Mouse (Mus musculus): ENCODE measurements around the gene Ndufc2. TPM values are rescaled to one million over a fixed set of nuclear protein-coding genes. Genes with fewer than 3 reads are reported as not detected.

The Ndufc2 gene
- polyA plus RNA-seq, 1 experiment from 2014 or later = 336 TPM

DNA sequence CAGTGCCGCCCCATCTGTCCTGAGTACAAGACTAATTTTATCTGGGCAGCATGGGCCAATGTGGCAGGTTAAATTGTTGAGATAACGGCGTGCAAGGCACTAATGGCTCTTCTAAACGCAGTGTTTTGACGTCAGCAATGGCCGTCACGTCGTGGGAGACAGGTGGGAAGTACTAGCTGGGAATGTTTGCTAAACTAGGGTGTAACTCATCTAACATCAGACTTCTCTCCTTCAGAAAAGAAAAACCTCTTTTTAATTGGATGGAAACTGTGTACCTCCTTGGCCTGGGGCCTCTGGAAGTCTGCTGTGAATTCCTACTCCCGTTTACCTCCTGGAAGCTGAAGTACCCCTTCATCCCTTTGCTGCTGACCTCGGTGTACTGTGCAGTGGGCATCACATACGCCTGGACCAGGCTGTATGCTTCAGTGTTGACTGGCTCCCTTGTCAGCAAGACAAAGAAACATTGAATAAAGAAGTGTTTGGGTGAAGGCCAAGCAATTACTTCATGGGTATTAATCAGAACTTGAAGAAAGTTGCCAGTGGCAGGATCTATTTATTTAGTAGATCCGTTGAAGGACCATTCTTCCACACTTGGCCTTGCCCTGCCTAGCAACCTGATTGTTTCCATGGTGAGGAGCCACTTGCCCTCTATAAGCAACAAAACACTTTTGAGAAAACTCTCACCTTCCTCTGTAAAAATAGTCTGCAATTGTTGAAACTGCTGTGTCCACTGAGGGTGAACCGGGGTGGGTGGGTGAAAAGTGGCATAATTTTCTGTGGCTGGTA, 8.3 kb upstream of the Ndufc2 start:
- H3K27me3 ChIP-seq = no peaks in the 10 kb centered on the region
- H3K27ac ChIP-seq = peak overlapping the region; percentile 74
- no peaks in the 10 kb centered on the region for H3K9me3 ChIP-seq
- H3K4me1 ChIP-seq = no peaks in the 10 kb centered on the region
- H3K36me3 ChIP-seq = peaks cover 42% of the 10 kb centered on the region
- WGBS = 53% methylated on average over 13 of the region's 13 CpGs
- H3K4me3 ChIP-seq = no peak overlapping the region
- H3K4me2 ChIP-seq = no peak overlapping the region
- peak; percentile 80 for ATAC-seq (ENCODE audit: borderline replicate concordance, extremely low read depth, low FRiP score, low TSS enrichment)
- H3K9ac ChIP-seq = no peak overlapping the region

GRCm38 (mm10) chr7:97392079-97392445, 7.7 kb upstream of the Ndufc2 start:
- Histone ChIP-seq H3K27me3 (no peaks in the 10 kb centered on the region), H3K9ac (no peak overlapping the region), H3K4me2 (no peak overlapping the region), H3K4me3 (no peak overlapping the region), H3K27ac (peak overlapping the region; percentile 37; the same call in 1 of the 2 replicates), H3K4me1 (no peaks in the 10 kb centered on the region), H3K36me3 (peaks cover 36% of the 10 kb centered on the region), H3K9me3 (no peaks in the 10 kb centered on the region)
- 53% methylated on average over 6 of the region's 6 CpGs for WGBS
- 0 out of 2 replicates have a peak, but pooled peaks have one; percentile 8 for ATAC-seq (ENCODE audit: borderline replicate concordance, extremely low read depth, low FRiP score, low TSS enrichment)

- Histone ChIP-seq H3K27me3 (no peaks in the 10 kb centered on the region), H3K9ac (no peak overlapping the region), H3K4me2 (no peak overlapping the region), H3K4me3 (no peak overlapping the region), H3K36me3 (peaks cover 15% of the 10 kb centered on the region), H3K27ac (no peak overlapping the region), H3K9me3 (no peaks in the 10 kb centered on the region), H3K4me1 (no peaks in the 10 kb centered on the region)
- no peak for ATAC-seq (ENCODE audit: borderline replicate concordance, extremely low read depth, low FRiP score, low TSS enrichment)
- 85% methylated on average over 2 of the region's 2 CpGs for WGBS
Measured at GRCm38 (mm10) chr7:97394375-97394774, 5.4 kb upstream of the Ndufc2 start.

DNA sequence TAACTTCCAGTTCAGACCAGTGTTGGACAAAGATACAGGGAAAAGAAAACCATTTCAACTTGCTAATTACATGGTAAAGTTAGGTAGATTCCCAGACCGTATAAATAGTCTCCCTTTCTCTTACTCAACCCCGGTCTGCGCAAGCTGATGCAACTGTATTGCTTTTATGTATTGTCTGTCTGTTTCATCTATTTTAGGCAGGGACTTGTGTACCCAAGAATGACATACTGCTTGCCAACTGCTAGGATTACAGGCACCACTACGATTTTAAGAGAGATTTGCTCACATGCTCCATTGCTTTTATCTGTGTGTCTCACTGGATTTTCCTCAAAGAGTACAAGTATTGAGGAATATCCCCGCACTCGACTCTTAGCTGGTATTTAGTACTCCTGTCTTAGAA, 860 bp upstream of the Ndufc2 start:
- Histone ChIP-seq H3K9me3 (no peaks in the 10 kb centered on the region), H3K27ac (no peak overlapping the region), H3K4me3 (no peak overlapping the region), H3K27me3 (no peaks in the 10 kb centered on the region), H3K36me3 (peaks cover 8% of the 10 kb centered on the region), H3K9ac (no peak overlapping the region), H3K4me1 (peaks cover 12% of the 10 kb centered on the region), H3K4me2 (no peak overlapping the region)
- 86% methylated on average over 6 of the region's 6 CpGs for WGBS
- no peak for ATAC-seq (ENCODE audit: borderline replicate concordance, extremely low read depth, low FRiP score, low TSS enrichment)

- Histone ChIP-seq H3K27ac (no peak overlapping the region), H3K4me1 (0 out of 2 replicates have a peak, but pooled peaks cover 5% of the 10 kb centered on the region), H3K27me3 (no peaks in the 10 kb centered on the region), H3K4me3 (no peak overlapping the region), H3K36me3 (peaks cover 46% of the 10 kb centered on the region), H3K9ac (no peak overlapping the region), H3K4me2 (no peak overlapping the region), H3K9me3 (no peaks in the 10 kb centered on the region)
- ATAC-seq (ENCODE audit: borderline replicate concordance, extremely low read depth, low FRiP score, low TSS enrichment) = peak; percentile 70; the same call in 1 of the 2 replicates
- WGBS = 63% methylated on average over 10 of the region's 10 CpGs
Measured at GRCm38 (mm10) chr7:97407145-97407544, 7.3 kb downstream of the Ndufc2 start.

DNA sequence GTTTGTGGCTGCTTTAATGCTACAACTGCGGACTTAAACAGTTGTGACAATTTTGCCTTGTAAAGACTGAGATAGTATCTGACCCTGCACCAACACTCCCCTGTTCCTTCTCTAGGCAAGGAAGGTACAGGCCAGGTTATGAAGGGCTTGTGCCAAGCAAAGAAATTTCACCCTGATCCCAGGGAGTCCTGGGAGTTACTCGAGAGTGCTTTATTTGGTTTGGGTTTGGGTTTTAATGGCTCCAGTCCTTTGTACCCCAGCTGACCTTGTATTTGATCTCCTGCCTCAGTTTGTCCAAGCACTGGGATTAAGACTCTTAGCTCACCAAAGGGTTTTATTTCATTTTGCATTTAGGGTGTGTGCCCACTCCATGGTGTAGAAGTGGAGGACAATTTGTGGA, 11.3 kb downstream of the Ndufc2 start:
- 0 out of 2 replicates have a peak, but pooled peaks cover 5% of the 10 kb centered on the region for H3K4me1 ChIP-seq
- H3K36me3 ChIP-seq = peaks cover 38% of the 10 kb centered on the region
- H3K9ac ChIP-seq = no peak overlapping the region
- no peak overlapping the region for H3K27ac ChIP-seq
- no peak for ATAC-seq (ENCODE audit: borderline replicate concordance, extremely low read depth, low FRiP score, low TSS enrichment)
- no peak overlapping the region for H3K4me2 ChIP-seq
- WGBS = 87% methylated on average over 2 of the region's 2 CpGs
- H3K9me3 ChIP-seq = no peaks in the 10 kb centered on the region
- no peaks in the 10 kb centered on the region for H3K27me3 ChIP-seq
- no peak overlapping the region for H3K4me3 ChIP-seq

DNA sequence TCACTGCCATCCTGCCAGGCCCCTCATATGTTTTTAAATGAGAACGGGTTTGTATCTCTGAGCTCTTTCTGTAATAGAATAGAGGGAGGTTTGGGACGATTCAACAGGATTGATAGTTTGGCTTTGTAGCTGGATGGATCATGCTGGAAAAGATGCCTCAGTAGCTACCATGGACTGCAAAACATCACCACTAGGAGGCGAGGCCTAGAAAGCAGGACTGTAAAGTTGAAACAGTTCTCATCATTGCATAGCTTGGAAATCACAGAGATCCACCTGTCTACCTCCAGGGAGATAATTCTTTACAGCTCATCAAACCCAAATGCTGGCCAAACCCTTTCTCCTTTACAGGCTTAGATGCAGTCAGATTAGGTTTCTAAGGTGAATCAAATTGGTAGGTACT, 11.8 kb downstream of the Ndufc2 start:
- Histone ChIP-seq H3K27ac (no peak overlapping the region), H3K9me3 (no peaks in the 10 kb centered on the region), H3K27me3 (no peaks in the 10 kb centered on the region), H3K9ac (no peak overlapping the region), H3K4me2 (no peak overlapping the region), H3K4me3 (no peak overlapping the region), H3K36me3 (peaks cover 38% of the 10 kb centered on the region), H3K4me1 (0 out of 2 replicates have a peak, but pooled peaks cover 5% of the 10 kb centered on the region)
- ATAC-seq (ENCODE audit: borderline replicate concordance, extremely low read depth, low FRiP score, low TSS enrichment) = no peak
- WGBS = 74% methylated on average over 3 of the region's 3 CpGs

GRCm38 (mm10) chr7:97413981-97414380, 14.2 kb downstream of the Ndufc2 start:
- Histone ChIP-seq H3K27me3 (no peaks in the 10 kb centered on the region), H3K4me3 (no peak overlapping the region), H3K9ac (no peak overlapping the region), H3K4me1 (peaks cover 13% of the 10 kb centered on the region; the same call in 1 of the 2 replicates), H3K9me3 (no peaks in the 10 kb centered on the region), H3K27ac (no peak overlapping the region), H3K36me3 (peaks cover 24% of the 10 kb centered on the region), H3K4me2 (no peak overlapping the region)
- no peak for ATAC-seq (ENCODE audit: borderline replicate concordance, extremely low read depth, low FRiP score, low TSS enrichment)
- 80% methylated on average over 1 of the region's 1 CpGs for WGBS

DNA sequence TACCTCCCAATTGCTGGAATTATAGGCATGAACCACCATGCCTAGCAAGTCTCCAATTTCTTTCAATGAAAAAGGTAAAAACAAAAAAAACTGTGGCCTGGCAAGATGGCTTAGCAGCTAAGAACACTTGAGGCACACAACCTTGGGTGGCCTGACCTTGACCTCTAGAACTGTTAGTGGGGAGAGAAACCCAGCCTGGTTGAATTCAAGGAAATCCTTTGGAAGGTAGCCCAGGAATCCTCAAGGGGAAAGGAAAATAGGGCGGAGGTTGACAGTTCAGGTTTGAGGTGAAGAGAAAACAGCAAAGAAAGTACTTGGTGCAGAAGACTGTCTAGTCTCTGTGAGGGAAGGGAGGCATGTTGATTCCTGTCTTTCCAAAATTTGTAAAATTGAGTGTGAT, 14.6 kb downstream of the Ndufc2 start:
- no peak for ATAC-seq (ENCODE audit: borderline replicate concordance, extremely low read depth, low FRiP score, low TSS enrichment)
- no peaks in the 10 kb centered on the region for H3K27me3 ChIP-seq
- no peak overlapping the region for H3K27ac ChIP-seq
- H3K4me1 ChIP-seq = peaks cover 13% of the 10 kb centered on the region; the same call in 1 of the 2 replicates
- no peak overlapping the region for H3K9ac ChIP-seq
- H3K4me3 ChIP-seq = no peak overlapping the region
- WGBS = 87% methylated on average over 1 of the region's 1 CpGs
- no peaks in the 10 kb centered on the region for H3K9me3 ChIP-seq
- no peak overlapping the region for H3K4me2 ChIP-seq
- H3K36me3 ChIP-seq = peaks cover 20% of the 10 kb centered on the region

DNA sequence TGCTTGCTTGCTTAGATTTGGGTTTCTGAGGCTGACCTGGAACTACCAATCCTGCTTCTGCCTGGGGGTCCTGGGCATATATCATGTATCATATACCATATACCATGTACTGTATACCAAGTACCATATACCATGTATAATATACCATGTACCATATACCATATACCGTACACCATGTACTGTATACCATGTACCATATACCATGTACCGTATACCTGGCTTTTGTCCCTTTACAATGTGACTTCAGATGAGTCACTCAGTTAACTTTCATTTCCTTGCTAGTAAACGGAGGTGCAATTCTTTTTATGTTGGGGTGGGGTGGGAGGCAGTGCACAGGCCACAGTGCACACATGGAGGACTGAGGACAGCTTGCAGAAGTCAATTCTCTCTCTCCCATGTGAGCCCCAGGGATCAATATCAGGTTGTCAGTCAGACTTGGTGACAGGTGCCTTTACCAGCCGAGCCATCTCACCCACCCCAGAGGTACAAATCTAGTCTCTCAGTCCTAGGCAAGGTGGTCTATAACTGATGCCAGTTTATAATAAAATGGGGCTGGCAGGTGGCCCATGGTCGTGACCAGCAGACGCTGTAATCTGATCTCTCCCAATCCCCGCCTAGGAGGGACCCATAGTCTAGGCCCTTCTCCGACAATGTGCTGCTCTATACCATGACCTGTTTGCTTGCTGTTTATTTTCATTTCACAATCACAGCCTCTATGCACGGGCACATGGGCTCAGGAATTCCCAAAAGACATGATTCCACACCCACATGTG, 15.3 kb downstream of the Ndufc2 start:
- no peaks in the 10 kb centered on the region for H3K27me3 ChIP-seq
- H3K9me3 ChIP-seq = no peaks in the 10 kb centered on the region
- H3K4me1 ChIP-seq = peaks cover 13% of the 10 kb centered on the region; the same call in 1 of the 2 replicates
- no peak overlapping the region for H3K27ac ChIP-seq
- peaks cover 14% of the 10 kb centered on the region for H3K36me3 ChIP-seq
- 36% methylated on average over 9 of the region's 9 CpGs for WGBS
- H3K4me2 ChIP-seq = no peak overlapping the region
- ATAC-seq (ENCODE audit: borderline replicate concordance, extremely low read depth, low FRiP score, low TSS enrichment) = no peak
- no peak overlapping the region for H3K9ac ChIP-seq
- H3K4me3 ChIP-seq = no peak overlapping the region

GRCm38 (mm10) chr7:97416473-97416872, 16.7 kb downstream of the Ndufc2 start:
- H3K4me1 ChIP-seq = peaks cover 22% of the 10 kb centered on the region; the same call in 1 of the 2 replicates
- no peak overlapping the region for H3K4me3 ChIP-seq
- H3K27ac ChIP-seq = no peak overlapping the region
- ATAC-seq (ENCODE audit: borderline replicate concordance, extremely low read depth, low FRiP score, low TSS enrichment) = no peak
- H3K9ac ChIP-seq = no peak overlapping the region
- H3K27me3 ChIP-seq = no peaks in the 10 kb centered on the region
- no peak overlapping the region for H3K4me2 ChIP-seq
- no peaks in the 10 kb centered on the region for H3K9me3 ChIP-seq
- 85% methylated on average over 4 of the region's 4 CpGs for WGBS
- 0 out of 2 replicates have a peak, but pooled peaks cover 3% of the 10 kb centered on the region for H3K36me3 ChIP-seq

Measured in lung, embryonic 15.5 days (tissue).